Mouse (Mus musculus): ENCODE results near the gene Ano4.

- TF ChIP-seq CTCF (IDR thresholded peaks at IDR 0.05; ENCODE audit: extremely low read depth, insufficient read depth, low read length) (no peak), POLR2A (IDR thresholded peaks at IDR 0.05; ENCODE audit: extremely low read depth, insufficient read depth, low read length) (no peak)
Observed at GRCm38 (mm10) chr10:88979451-88979850, 365.1 kb downstream of the Ano4 start.
